Mouse (Mus musculus): ENCODE measurements around the gene Mtss1l. TPM values are rescaled to one million over a fixed set of nuclear protein-coding genes. Genes with fewer than 3 reads are reported as not detected.
"Not testable (repeated sequence)": the region's sequence is repeated elsewhere in the genome, so short reads cannot be mapped to it uniquely, and the experiment has no call there.

Mtss1l gene
- polyA plus RNA-seq, 1 experiment from 2014 or later, result 9.9 TPM

DNA sequence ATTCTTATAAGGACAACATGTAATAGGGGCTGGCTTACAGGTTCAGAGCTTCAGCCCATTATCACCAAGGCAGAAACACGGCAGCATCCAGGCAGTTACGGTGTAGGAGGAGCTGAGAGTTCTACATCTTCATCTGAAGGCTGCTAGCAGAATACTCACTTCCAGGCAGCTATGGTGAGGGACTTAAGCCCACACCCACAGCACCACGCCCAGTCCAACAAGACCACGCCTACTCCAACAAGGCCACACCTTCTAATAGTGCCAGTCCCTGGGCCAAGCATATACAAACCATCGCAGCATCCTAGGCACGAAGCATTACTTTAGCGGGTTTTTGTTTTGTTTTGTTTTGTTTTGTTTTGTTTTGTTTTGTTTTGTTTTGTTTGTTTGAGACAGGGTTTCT, 65.2 kb downstream of the Mtss1l start:
- not testable (repeated sequence) for H3K36me3 ChIP-seq (ENCODE audit: control insufficient read depth, insufficient read depth, low read length); H3K9ac ChIP-seq (ENCODE audit: low read length); DNase-seq (ENCODE audit: low spot score); H3K4me3 ChIP-seq (ENCODE audit: low read depth, low read length); ATAC-seq (replicated peaks; ENCODE audit: low FRiP score, low TSS enrichment, low read depth); H3K4me2 ChIP-seq (ENCODE audit: low read length); H3K9me3 ChIP-seq (ENCODE audit: control insufficient read depth, low read length); H3K27me3 ChIP-seq (replicated peaks; ENCODE audit: control insufficient read depth, insufficient read depth, low read length); H3K4me1 ChIP-seq (replicated peaks; ENCODE audit: control insufficient read depth, insufficient read depth, low read length); H3K27ac ChIP-seq (ENCODE audit: low read depth)
- WGBS, result 77% methylated on average over 7 of the region's 7 CpGs

DNA sequence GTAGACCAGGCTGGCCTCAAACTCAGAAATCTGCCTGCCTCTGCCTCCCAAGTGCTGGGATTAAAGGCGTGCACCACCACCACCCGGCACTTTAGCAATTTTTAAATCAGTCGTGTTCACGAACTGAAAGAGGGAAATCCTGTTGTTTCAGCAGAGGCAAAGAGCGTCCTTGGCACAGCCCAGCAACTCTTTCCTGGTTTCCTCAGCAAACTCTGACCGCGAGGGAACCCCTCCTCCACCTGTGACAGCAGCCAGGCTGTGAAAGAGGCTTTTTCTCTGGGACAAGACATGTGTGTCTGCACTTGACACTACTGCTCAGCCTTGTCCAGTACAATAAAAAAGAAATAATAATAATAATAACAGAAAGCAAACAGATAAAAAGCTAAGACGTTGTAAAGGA, 65.7 kb downstream of the Mtss1l start:
- ATAC-seq (replicated peaks; ENCODE audit: low FRiP score, low TSS enrichment, low read depth), result no peak
- Histone ChIP-seq H3K4me1 (replicated peaks; ENCODE audit: control insufficient read depth, insufficient read depth, low read length) (no peaks in the 10 kb centered on the region), H3K27ac (ENCODE audit: low read depth) (no peak overlapping the region), H3K4me2 (ENCODE audit: low read length) (no peak overlapping the region), H3K36me3 (ENCODE audit: control insufficient read depth, insufficient read depth, low read length) (no peaks in the 10 kb centered on the region), H3K4me3 (ENCODE audit: low read depth, low read length) (no peak overlapping the region), H3K9me3 (ENCODE audit: control insufficient read depth, low read length) (no peaks in the 10 kb centered on the region), H3K9ac (ENCODE audit: low read length) (no peak overlapping the region), H3K27me3 (replicated peaks; ENCODE audit: control insufficient read depth, insufficient read depth, low read length) (no peaks in the 10 kb centered on the region)
- 78% methylated on average over 8 of the region's 8 CpGs for WGBS
- no peak for DNase-seq (ENCODE audit: low spot score)

DNA sequence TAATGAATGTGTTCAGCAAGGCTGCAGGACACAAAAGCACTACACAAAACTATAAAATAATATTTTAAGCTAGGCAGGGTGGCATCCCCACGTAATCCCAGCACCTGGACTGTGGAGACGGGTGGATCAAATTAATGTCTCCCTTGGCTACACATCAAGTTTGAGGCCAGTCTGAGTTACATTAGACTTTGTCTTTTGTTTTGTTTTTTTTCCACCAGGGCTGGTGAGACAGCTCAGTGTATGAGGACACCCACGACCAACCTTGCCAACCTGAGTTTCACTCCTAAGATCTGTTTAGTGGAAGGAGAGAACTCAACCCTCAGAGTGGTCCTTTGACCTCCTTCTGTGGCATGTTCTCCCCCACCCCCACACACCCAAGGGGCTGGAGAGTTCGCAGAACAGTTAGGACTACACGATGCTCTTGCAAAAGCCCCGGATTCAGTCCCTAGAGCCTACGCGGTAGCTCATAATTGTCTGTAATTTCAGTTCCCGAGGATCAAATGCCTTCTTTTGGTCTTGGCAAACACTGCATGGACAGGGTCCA, 66.2 kb downstream of the Mtss1l start:
- Histone ChIP-seq H3K9ac (ENCODE audit: low read length) (no peak overlapping the region), H3K4me1 (replicated peaks; ENCODE audit: control insufficient read depth, insufficient read depth, low read length) (peaks cover 1% of the 10 kb centered on the region), H3K36me3 (ENCODE audit: control insufficient read depth, insufficient read depth, low read length) (no peaks in the 10 kb centered on the region), H3K4me2 (ENCODE audit: low read length) (no peak overlapping the region), H3K4me3 (ENCODE audit: low read depth, low read length) (no peak overlapping the region), H3K27ac (ENCODE audit: low read depth) (no peak overlapping the region), H3K9me3 (ENCODE audit: control insufficient read depth, low read length) (no peaks in the 10 kb centered on the region), H3K27me3 (replicated peaks; ENCODE audit: control insufficient read depth, insufficient read depth, low read length) (no peaks in the 10 kb centered on the region)
- ATAC-seq (replicated peaks; ENCODE audit: low FRiP score, low TSS enrichment, low read depth) (no peak), DNase-seq (ENCODE audit: low spot score) (no peak)
- WGBS, result 78% methylated on average over 9 of the region's 9 CpGs

GRCm38 (mm10) chr8:110788981-110789380, 67.7 kb downstream of the Mtss1l start:
- no peak overlapping the region for H3K4me3 ChIP-seq (ENCODE audit: low read depth, low read length)
- H3K4me2 ChIP-seq (ENCODE audit: low read length), result no peak overlapping the region
- no peak overlapping the region for H3K27ac ChIP-seq (ENCODE audit: low read depth)
- no peak overlapping the region for H3K9ac ChIP-seq (ENCODE audit: low read length)
- ATAC-seq (replicated peaks; ENCODE audit: low FRiP score, low TSS enrichment, low read depth) (no peak), DNase-seq (ENCODE audit: low spot score) (no peak)
- 53% methylated on average over 12 of the region's 12 CpGs for WGBS
- H3K36me3 ChIP-seq (ENCODE audit: control insufficient read depth, insufficient read depth, low read length), result no peaks in the 10 kb centered on the region
- no peaks in the 10 kb centered on the region for H3K9me3 ChIP-seq (ENCODE audit: control insufficient read depth, low read length)
- H3K4me1 ChIP-seq (replicated peaks; ENCODE audit: control insufficient read depth, insufficient read depth, low read length), result peaks cover 9% of the 10 kb centered on the region
- no peaks in the 10 kb centered on the region for H3K27me3 ChIP-seq (replicated peaks; ENCODE audit: control insufficient read depth, insufficient read depth, low read length)

DNA sequence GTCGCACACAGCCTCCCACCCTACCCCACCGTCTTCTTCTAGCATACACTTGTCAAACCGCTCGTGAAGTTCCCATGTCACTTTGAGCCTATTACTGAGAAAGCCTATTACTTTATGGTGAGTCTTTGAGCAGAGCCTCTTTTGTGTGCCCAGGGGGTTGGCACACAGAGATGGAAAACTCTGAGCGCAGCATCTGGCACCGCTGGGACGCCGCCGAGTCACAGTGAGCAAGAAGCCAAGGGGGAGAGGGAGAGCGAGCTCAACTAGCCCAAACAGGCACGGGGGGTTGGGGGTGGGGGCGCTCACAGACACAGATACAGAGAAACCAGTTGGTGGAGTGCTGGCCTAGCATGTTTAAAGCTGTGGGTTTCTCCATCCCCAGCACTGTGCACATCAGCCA, 68.3 kb downstream of the Mtss1l start:
- DNase-seq (ENCODE audit: low spot score) (no peak), ATAC-seq (replicated peaks; ENCODE audit: low FRiP score, low TSS enrichment, low read depth) (no peak)
- no peaks in the 10 kb centered on the region for H3K9me3 ChIP-seq (ENCODE audit: control insufficient read depth, low read length)
- no peaks in the 10 kb centered on the region for H3K36me3 ChIP-seq (ENCODE audit: control insufficient read depth, insufficient read depth, low read length)
- no peak overlapping the region for H3K4me3 ChIP-seq (ENCODE audit: low read depth, low read length)
- no peak overlapping the region for H3K27ac ChIP-seq (ENCODE audit: low read depth)
- no peak overlapping the region for H3K9ac ChIP-seq (ENCODE audit: low read length)
- H3K27me3 ChIP-seq (replicated peaks; ENCODE audit: control insufficient read depth, insufficient read depth, low read length), result no peaks in the 10 kb centered on the region
- H3K4me1 ChIP-seq (replicated peaks; ENCODE audit: control insufficient read depth, insufficient read depth, low read length), result peaks cover 9% of the 10 kb centered on the region
- 60% methylated on average over 12 of the region's 12 CpGs for WGBS
- H3K4me2 ChIP-seq (ENCODE audit: low read length), result no peak overlapping the region

GRCm38 (mm10) chr8:110790270-110790669, 69.0 kb downstream of the Mtss1l start:
- Histone ChIP-seq H3K9ac (ENCODE audit: low read length) (no peak overlapping the region), H3K9me3 (ENCODE audit: control insufficient read depth, low read length) (peaks cover 2% of the 10 kb centered on the region)
- DNase-seq (ENCODE audit: low spot score), result no peak

More at GRCm38 (mm10) chr8:110790270-110790669, 69.0 kb downstream of the Mtss1l start:
- no peak overlapping the region for H3K4me3 ChIP-seq (ENCODE audit: low read depth, low read length)
- H3K36me3 ChIP-seq (ENCODE audit: control insufficient read depth, insufficient read depth, low read length), result no peaks in the 10 kb centered on the region
- no peak overlapping the region for H3K27ac ChIP-seq (ENCODE audit: low read depth)
- no peak overlapping the region for H3K4me2 ChIP-seq (ENCODE audit: low read length)
- ATAC-seq (replicated peaks; ENCODE audit: low FRiP score, low TSS enrichment, low read depth), result no peak
- no peaks in the 10 kb centered on the region for H3K27me3 ChIP-seq (replicated peaks; ENCODE audit: control insufficient read depth, insufficient read depth, low read length)
- peaks cover 9% of the 10 kb centered on the region for H3K4me1 ChIP-seq (replicated peaks; ENCODE audit: control insufficient read depth, insufficient read depth, low read length)
- WGBS, result 38% methylated on average over 6 of the region's 6 CpGs

Other genes with a start within 250 kb of the Mtss1l start
- 24.2 and 27.2 TPM in 2 replicates for gene Vac14, start 102.9 kb upstream of the Mtss1l start, polyA plus RNA-seq (2014; fragmentation: Nextera tagmentation; extraction: Ambion mirVana)
- 1.2 and 1.5 TPM in 2 replicates for gene Il34, start 84.4 kb downstream of the Mtss1l start, polyA plus RNA-seq (2014; fragmentation: Nextera tagmentation; extraction: Ambion mirVana)
- 66.0 and 72.3 TPM in 2 replicates for gene Cog4, start 125.1 kb downstream of the Mtss1l start, polyA plus RNA-seq (2014; fragmentation: Nextera tagmentation; extraction: Ambion mirVana)
- 149 and 176 TPM in 2 replicates for gene Sf3b3, start 125.3 kb downstream of the Mtss1l start, polyA plus RNA-seq (2014; fragmentation: Nextera tagmentation; extraction: Ambion mirVana)
- 8.2 and 9.6 TPM in 2 replicates for gene Fuk, start 181.0 kb downstream of the Mtss1l start, polyA plus RNA-seq (2014; fragmentation: Nextera tagmentation; extraction: Ambion mirVana)
- 11.6 and 13.4 TPM in 2 replicates for gene St3gal2, start 198.4 kb downstream of the Mtss1l start, polyA plus RNA-seq (2014; fragmentation: Nextera tagmentation; extraction: Ambion mirVana)